Mouse (Mus musculus): ENCODE data around the gene Trak1.

GRCm38 (mm10) chr9:121330065-121330464 lies 32.8 kb downstream of the Trak1 start:
- TF ChIP-seq CTCF (IDR thresholded peaks at IDR 0.05; ENCODE audit: control insufficient read depth, insufficient read depth, insufficient replicate concordance, low read depth, low read length) (no peak), POLR2A (IDR thresholded peaks at IDR 0.05; ENCODE audit: control insufficient read depth, low read depth, low read length) (no peak)
